Mouse (Mus musculus): ENCODE measurements around the gene Psmd9. TPM values are rescaled to one million over a fixed set of nuclear protein-coding genes. Genes with fewer than 3 reads are reported as not detected.

The Psmd9 gene
- polyA plus RNA-seq, 1 experiment = 30.6 TPM

DNA sequence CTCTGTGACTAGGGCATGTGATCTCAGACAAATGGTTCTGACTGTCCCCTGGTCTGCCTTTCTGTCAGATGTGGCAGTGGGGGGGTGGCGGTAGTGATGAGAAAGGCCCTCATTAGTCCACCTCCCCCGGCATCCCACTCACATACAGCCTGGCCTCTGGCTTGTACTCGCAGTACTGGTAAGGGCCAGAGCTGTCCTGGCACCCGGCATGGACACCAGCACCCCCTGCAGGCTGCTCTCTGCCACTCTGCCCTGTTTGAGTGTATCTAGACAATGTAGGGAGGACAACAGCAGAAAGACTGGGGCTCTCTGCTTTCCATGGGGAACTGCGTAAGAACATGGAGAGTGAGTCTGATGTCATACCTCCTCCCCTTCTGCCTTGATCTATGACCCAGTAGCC, 118.9 kb downstream of the Psmd9 start:
- TF ChIP-seq MYOG (IDR thresholded peaks at IDR 0.05; ENCODE audit: control insufficient read depth in 1 of 3, insufficient read depth in 1 of 3, insufficient read length in 2 of 3, low read depth in 2 of 3) (no peak), MYOD1 (IDR thresholded peaks at IDR 0.05; ENCODE audit: control insufficient read depth in 1 of 3, insufficient read length in 2 of 3, low read depth in 2 of 3) (no peak), POLR2AphosphoS2 (IDR thresholded peaks at IDR 0.05; ENCODE audit: insufficient read length, low read depth) (no peak), USF1 (IDR thresholded peaks at IDR 0.05; ENCODE audit: low read depth) (no peak), POLR2A (IDR thresholded peaks at IDR 0.05; ENCODE audit: insufficient read length, low read depth) (no peak), TCF3 (IDR thresholded peaks at IDR 0.05; ENCODE audit: insufficient read length, low read depth) (no peak), MAX (IDR thresholded peaks at IDR 0.05; ENCODE audit: low read depth) (no peak), SRF (IDR thresholded peaks at IDR 0.05; ENCODE audit: control insufficient read depth, insufficient read length, low read depth) (no peak), CEBPB (IDR thresholded peaks at IDR 0.05; ENCODE audit: insufficient read depth, poor library complexity, severe bottlenecking) (no peak), E2F4 (IDR thresholded peaks at IDR 0.05; ENCODE audit: insufficient read depth) (no peak), REST (IDR thresholded peaks at IDR 0.05; ENCODE audit: insufficient read depth, insufficient read length) (no peak)
- H3K79me2 ChIP-seq (ENCODE audit: control insufficient read depth, insufficient read depth) = no peaks in the 10 kb centered on the region
- H3K27me3 ChIP-seq (ENCODE audit: control insufficient read depth, insufficient read depth, insufficient read length) = peaks cover 38% of the 10 kb centered on the region
- no peaks in the 10 kb centered on the region for H3K36me3 ChIP-seq (ENCODE audit: control insufficient read depth, insufficient read depth)
- no peak overlapping the region for H3ac ChIP-seq (ENCODE audit: control insufficient read depth, insufficient read length)
- no peak overlapping the region for H3K4me2 ChIP-seq (ENCODE audit: low read depth)
- H3K4me3 ChIP-seq = no peak overlapping the region

DNA sequence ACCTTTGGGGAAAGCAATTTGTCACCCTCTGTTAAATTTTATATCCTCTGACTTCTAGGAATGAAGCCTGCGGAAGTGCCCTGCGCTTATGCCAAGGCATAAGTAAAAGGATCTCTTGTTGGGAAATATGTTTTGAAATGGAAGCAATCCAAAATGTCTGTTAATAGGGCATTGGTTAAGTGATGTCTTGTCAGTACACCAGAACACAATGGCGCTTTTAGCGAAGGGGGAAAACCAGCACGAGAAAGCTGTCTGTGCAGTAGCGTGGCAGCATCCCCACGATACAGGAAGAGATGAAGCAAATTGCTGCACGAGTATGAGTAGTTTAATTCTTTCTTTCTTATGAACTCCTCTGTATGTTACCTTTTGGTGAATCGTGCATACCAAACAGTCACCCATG, 125.4 kb downstream of the Psmd9 start:
- no peak overlapping the region for H3K4me3 ChIP-seq
- TF ChIP-seq TCF12 (IDR thresholded peaks at IDR 0.05; ENCODE audit: insufficient read depth, poor library complexity, severe bottlenecking) = no peak
- TF ChIP-seq USF1 (IDR thresholded peaks at IDR 0.05; ENCODE audit: low read depth) = no peak
- no peak for TF ChIP-seq TCF3 (IDR thresholded peaks at IDR 0.05; ENCODE audit: insufficient read length, low read depth)
- no peak for TF ChIP-seq REST (IDR thresholded peaks at IDR 0.05; ENCODE audit: insufficient read depth, insufficient read length)
- TF ChIP-seq POLR2A (IDR thresholded peaks at IDR 0.05; ENCODE audit: insufficient read length, low read depth) = no peak
- TF ChIP-seq MYOG (IDR thresholded peaks at IDR 0.05; ENCODE audit: control insufficient read depth in 1 of 3, insufficient read depth in 1 of 3, insufficient read length in 2 of 3, low read depth in 2 of 3) = no peak
- TF ChIP-seq POLR2AphosphoS2 (IDR thresholded peaks at IDR 0.05; ENCODE audit: insufficient read length, low read depth) = no peak
- H3K79me2 ChIP-seq (ENCODE audit: control insufficient read depth, insufficient read depth) = no peaks in the 10 kb centered on the region
- peaks cover 21% of the 10 kb centered on the region for H3K27me3 ChIP-seq (ENCODE audit: control insufficient read depth, insufficient read depth, insufficient read length)
- no peak overlapping the region for H3ac ChIP-seq (ENCODE audit: control insufficient read depth, insufficient read length)
- H3K36me3 ChIP-seq (ENCODE audit: control insufficient read depth, insufficient read depth) = no peaks in the 10 kb centered on the region
- no peak overlapping the region for H3K4me2 ChIP-seq (ENCODE audit: low read depth)

DNA sequence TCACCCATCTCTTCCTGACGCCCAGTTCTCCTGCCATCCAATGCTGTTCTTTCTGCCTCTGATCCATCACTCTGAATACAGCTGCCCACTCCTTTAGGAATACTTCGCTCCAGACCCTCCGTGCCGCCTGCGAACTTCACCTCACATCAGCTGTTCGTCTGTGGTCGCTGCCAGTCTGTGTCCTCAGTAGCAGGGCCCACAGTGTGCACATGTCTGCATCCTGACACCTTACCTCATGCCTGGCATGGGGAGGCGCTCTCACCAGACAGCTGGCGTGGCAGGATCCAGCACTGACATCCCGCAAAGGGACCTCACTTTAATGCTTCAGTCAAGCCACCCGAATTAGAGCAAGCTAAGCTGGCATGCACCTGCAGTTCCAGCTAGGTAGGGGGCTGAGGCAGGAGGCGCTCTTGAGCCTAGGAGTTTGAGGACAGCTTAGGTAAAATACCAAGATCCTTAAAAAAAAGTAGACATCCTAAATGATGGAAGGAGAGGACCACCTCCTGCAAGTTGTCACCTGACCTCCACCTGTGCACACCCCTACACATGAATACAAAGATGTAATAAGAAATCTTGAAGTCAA, 127.1 kb downstream of the Psmd9 start:
- Histone ChIP-seq H3K27me3 (ENCODE audit: control insufficient read depth, insufficient read depth, insufficient read length) (peaks cover 19% of the 10 kb centered on the region), H3K4me3 (no peak overlapping the region), H3K4me2 (ENCODE audit: low read depth) (no peak overlapping the region), H3K79me2 (ENCODE audit: control insufficient read depth, insufficient read depth) (no peaks in the 10 kb centered on the region), H3ac (ENCODE audit: control insufficient read depth, insufficient read length) (no peak overlapping the region), H3K36me3 (ENCODE audit: control insufficient read depth, insufficient read depth) (no peaks in the 10 kb centered on the region)
- TF ChIP-seq MAX (IDR thresholded peaks at IDR 0.05; ENCODE audit: low read depth) (no peak), REST (IDR thresholded peaks at IDR 0.05; ENCODE audit: insufficient read depth, insufficient read length) (no peak), TCF3 (IDR thresholded peaks at IDR 0.05; ENCODE audit: insufficient read length, low read depth) (no peak), SRF (IDR thresholded peaks at IDR 0.05; ENCODE audit: control insufficient read depth, insufficient read length, low read depth) (no peak), USF1 (IDR thresholded peaks at IDR 0.05; ENCODE audit: low read depth) (no peak), MYOG (IDR thresholded peaks at IDR 0.05; ENCODE audit: control insufficient read depth in 1 of 3, insufficient read depth in 1 of 3, insufficient read length in 2 of 3, low read depth in 2 of 3) (peak in 2 of 3 experiments; percentile 27 to 38), MYOD1 (IDR thresholded peaks at IDR 0.05; ENCODE audit: control insufficient read depth in 1 of 3, insufficient read length in 2 of 3, low read depth in 2 of 3) (peak in 2 of 3 experiments; percentile 51 to 52), POLR2AphosphoS2 (IDR thresholded peaks at IDR 0.05; ENCODE audit: insufficient read length, low read depth) (no peak), TCF12 (IDR thresholded peaks at IDR 0.05; ENCODE audit: insufficient read depth, poor library complexity, severe bottlenecking) (no peak)

DNA sequence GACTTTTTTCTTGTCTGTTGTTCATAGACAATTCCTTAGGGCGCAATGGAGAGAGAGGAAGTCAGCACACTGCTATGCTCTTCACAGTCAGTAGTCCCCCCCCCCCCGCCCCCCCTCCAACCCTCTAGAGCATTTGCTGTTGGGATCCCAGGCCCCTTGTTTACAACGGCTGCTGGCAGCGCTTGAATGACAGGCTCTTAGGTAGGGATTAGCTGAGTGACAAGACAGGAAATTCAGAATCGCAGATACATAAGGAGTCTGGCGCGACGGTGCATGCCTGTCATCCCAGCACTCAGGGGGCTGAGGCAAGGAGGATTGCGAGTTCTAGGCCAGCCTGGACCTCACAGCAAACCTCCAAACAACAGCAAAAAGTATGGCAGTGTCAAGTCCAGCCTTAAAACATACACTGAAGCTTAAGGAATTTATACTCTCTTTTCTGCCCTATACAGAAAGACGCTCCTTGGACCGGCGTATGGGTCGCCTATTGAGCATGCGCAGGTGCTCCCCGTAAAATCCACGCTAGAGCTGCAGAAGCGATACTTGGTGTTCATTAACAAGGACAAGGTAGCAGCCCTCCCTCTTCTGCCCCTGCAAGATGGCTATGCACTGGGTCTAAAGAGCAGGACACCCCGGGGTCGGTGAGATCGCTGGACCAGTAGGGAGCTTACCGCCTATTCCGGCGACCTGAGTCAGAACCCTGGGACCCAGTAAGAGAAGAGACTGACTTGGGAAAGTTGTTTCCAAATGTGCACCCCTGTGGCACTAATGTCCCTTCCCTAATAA, 128.0 kb downstream of the Psmd9 start:
- peaks cover 23% of the 10 kb centered on the region for H3K27me3 ChIP-seq (ENCODE audit: control insufficient read depth, insufficient read depth, insufficient read length)
- TF ChIP-seq E2F4 (IDR thresholded peaks at IDR 0.05; ENCODE audit: insufficient read depth) (no peak), MYOG (IDR thresholded peaks at IDR 0.05; ENCODE audit: control insufficient read depth in 1 of 3, insufficient read depth in 1 of 3, insufficient read length in 2 of 3, low read depth in 2 of 3) (no peak), TCF3 (IDR thresholded peaks at IDR 0.05; ENCODE audit: insufficient read length, low read depth) (no peak)
- H3ac ChIP-seq (ENCODE audit: control insufficient read depth, insufficient read length) = no peak overlapping the region
- H3K4me3 ChIP-seq = no peak overlapping the region
- H3K36me3 ChIP-seq (ENCODE audit: control insufficient read depth, insufficient read depth) = no peaks in the 10 kb centered on the region
- no peaks in the 10 kb centered on the region for H3K79me2 ChIP-seq (ENCODE audit: control insufficient read depth, insufficient read depth)
- no peak overlapping the region for H3K4me2 ChIP-seq (ENCODE audit: low read depth)

DNA sequence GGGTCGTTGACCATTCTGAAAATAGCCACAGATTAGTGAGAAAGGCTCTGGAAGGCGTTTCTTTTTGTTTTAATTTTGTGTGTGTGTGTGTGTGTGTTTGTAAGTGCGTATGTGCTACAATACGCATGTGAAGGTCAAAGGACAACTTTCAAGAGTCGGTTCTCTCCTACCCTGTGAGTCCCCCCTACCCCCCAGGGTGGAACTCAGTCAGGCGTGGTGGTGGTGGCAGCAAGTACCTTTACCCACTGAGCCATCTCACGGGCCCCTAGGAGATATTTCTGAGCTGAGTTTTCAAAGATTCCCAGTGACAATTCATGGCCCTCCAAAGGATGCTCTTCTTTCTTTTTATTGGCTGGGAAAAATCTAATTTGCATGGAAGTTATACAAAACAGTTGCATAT, 128.6 kb downstream of the Psmd9 start:
- TF ChIP-seq MYOD1 (IDR thresholded peaks at IDR 0.05; ENCODE audit: control insufficient read depth in 1 of 3, insufficient read length in 2 of 3, low read depth in 2 of 3) (no peak), MAX (IDR thresholded peaks at IDR 0.05; ENCODE audit: low read depth) (no peak), REST (IDR thresholded peaks at IDR 0.05; ENCODE audit: insufficient read depth, insufficient read length) (no peak), SRF (IDR thresholded peaks at IDR 0.05; ENCODE audit: control insufficient read depth, insufficient read length, low read depth) (no peak), TCF3 (IDR thresholded peaks at IDR 0.05; ENCODE audit: insufficient read length, low read depth) (no peak), USF1 (IDR thresholded peaks at IDR 0.05; ENCODE audit: low read depth) (no peak), POLR2A (IDR thresholded peaks at IDR 0.05; ENCODE audit: insufficient read length, low read depth) (no peak), MYOG (IDR thresholded peaks at IDR 0.05; ENCODE audit: control insufficient read depth in 1 of 3, insufficient read depth in 1 of 3, insufficient read length in 2 of 3, low read depth in 2 of 3) (no peak), TCF12 (IDR thresholded peaks at IDR 0.05; ENCODE audit: insufficient read depth, poor library complexity, severe bottlenecking) (no peak), CEBPB (IDR thresholded peaks at IDR 0.05; ENCODE audit: insufficient read depth, poor library complexity, severe bottlenecking) (no peak), E2F4 (IDR thresholded peaks at IDR 0.05; ENCODE audit: insufficient read depth) (no peak), POLR2AphosphoS2 (IDR thresholded peaks at IDR 0.05; ENCODE audit: insufficient read length, low read depth) (no peak)
- H3K4me3 ChIP-seq = no peak overlapping the region
- peaks cover 29% of the 10 kb centered on the region for H3K27me3 ChIP-seq (ENCODE audit: control insufficient read depth, insufficient read depth, insufficient read length)
- no peak overlapping the region for H3ac ChIP-seq (ENCODE audit: control insufficient read depth, insufficient read length)
- no peaks in the 10 kb centered on the region for H3K79me2 ChIP-seq (ENCODE audit: control insufficient read depth, insufficient read depth)
- no peaks in the 10 kb centered on the region for H3K36me3 ChIP-seq (ENCODE audit: control insufficient read depth, insufficient read depth)
- H3K4me2 ChIP-seq (ENCODE audit: low read depth) = no peak overlapping the region
